Mouse (Mus musculus): ENCODE results near the gene Col9a2.

DNA sequence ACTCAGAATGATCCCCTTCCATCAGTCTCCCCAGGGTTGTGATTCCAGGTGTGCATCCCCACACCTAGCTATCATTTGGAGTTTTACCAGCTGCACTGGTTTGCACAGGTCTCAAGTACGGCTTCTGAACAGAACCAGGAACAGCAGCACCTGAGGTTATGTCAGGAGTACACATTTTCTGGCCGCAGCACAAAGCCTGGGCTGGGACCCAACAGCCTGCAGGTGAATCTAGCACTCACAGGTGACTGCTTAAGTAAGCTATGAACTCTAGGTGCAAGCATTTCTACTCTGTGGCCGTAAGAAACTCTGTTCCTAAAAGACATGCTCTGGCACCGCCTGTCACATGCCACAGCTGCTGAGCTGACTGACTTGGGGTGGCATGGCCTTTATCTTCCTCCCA lies 51.0 kb downstream of the Col9a2 start:
- TF ChIP-seq FLI1 (IDR thresholded peaks at IDR 0.05; ENCODE audit: low read length) (no peak), GATA1 (IDR thresholded peaks at IDR 0.05; ENCODE audit: borderline replicate concordance, low read length) (no peak)

Measured in megakaryocyte, embryonic 14.5 days (primary cell).